Mouse (Mus musculus): ENCODE data around the gene Adamts7. TPM values are rescaled to one million over a fixed set of nuclear protein-coding genes. Genes with fewer than 3 reads are reported as not detected.
A peak's percentile ranks its signal among the peaks of the same experiment; 100 is the strongest.

The Adamts7 gene
- polyA plus RNA-seq, 1 experiment from 2014 or later = 14.9 TPM

DNA sequence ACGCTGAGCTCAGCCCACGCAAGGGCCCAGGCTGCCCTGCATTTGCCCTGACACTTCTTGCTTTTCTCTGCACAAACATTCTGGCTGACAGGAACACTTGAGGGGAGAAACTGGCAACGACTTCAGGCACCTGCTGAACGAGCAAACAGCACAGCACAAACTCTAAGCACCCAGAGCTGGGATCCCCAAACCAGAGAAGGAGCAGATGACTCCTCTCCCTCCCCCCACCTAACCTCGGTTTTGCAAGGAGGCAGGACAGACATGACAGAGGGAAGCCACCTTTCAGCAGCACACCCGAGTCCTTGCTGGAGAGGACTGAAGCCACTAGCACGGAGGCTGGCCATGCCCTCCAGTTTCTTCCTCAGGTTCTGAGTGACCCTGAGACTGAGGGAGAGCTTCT is 84.4 kb downstream of the Adamts7 start:
- DNase-seq (ENCODE audit: low spot score) = no peak
- H3K4me1 ChIP-seq = 0 out of 2 replicates have a peak, but pooled peaks cover 1% of the 10 kb centered on the region
- no peaks in the 10 kb centered on the region for H3K9me3 ChIP-seq
- H3K36me3 ChIP-seq (replicated peaks) = peaks cover 13% of the 10 kb centered on the region; the same call in 1 of the 2 replicates
- no peak overlapping the region for H3K4me3 ChIP-seq
- 83% methylated on average over 7 of the region's 7 CpGs for WGBS
- no peaks in the 10 kb centered on the region for H3K27me3 ChIP-seq (replicated peaks; ENCODE audit: low read depth, poor library complexity, severe bottlenecking)
- no peak overlapping the region for H3K27ac ChIP-seq (replicated peaks)

DNA sequence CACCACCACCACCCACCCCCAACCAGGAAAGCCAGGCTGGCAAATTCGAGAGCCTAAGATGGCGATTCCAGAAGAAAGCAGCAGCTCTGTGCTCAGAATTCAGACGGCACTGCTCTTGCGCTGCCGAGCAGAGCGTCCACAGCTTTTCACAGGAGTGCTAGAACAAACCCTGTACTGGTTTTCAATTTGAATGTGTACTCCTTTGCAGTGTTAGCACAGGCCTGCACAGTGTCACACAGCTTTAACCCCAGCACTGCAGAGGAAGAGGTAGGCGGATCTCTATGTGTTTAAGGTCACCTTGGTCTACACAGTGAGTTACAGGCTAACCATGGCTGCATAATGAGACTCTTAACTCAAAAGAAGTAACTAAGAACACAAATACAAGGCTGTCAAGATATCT is 85.5 kb downstream of the Adamts7 start:
- Histone ChIP-seq H3K9me3 (no peaks in the 10 kb centered on the region), H3K36me3 (replicated peaks) (peaks cover 13% of the 10 kb centered on the region; the same call in 1 of the 2 replicates), H3K4me3 (no peak overlapping the region), H3K27me3 (replicated peaks; ENCODE audit: low read depth, poor library complexity, severe bottlenecking) (no peaks in the 10 kb centered on the region), H3K27ac (replicated peaks) (no peak overlapping the region), H3K4me1 (0 out of 2 replicates have a peak, but pooled peaks cover 3% of the 10 kb centered on the region)
- WGBS = 88% methylated on average over 7 of the region's 7 CpGs
- DNase-seq (ENCODE audit: low spot score) = no peak

GRCm38 (mm10) chr9:90249036-90249435 is 86.2 kb downstream of the Adamts7 start:
- no peaks in the 10 kb centered on the region for H3K27me3 ChIP-seq (replicated peaks; ENCODE audit: low read depth, poor library complexity, severe bottlenecking)
- WGBS = 84% methylated on average over 2 of the region's 2 CpGs
- no peak overlapping the region for H3K4me3 ChIP-seq
- DNase-seq (ENCODE audit: low spot score) = no peak
- 0 out of 2 replicates have a peak, but pooled peaks cover 3% of the 10 kb centered on the region for H3K4me1 ChIP-seq
- H3K27ac ChIP-seq (replicated peaks) = no peak overlapping the region; the same call in 1 of the 2 replicates
- peaks cover 13% of the 10 kb centered on the region; the same call in 1 of the 2 replicates for H3K36me3 ChIP-seq (replicated peaks)
- no peaks in the 10 kb centered on the region for H3K9me3 ChIP-seq

DNA sequence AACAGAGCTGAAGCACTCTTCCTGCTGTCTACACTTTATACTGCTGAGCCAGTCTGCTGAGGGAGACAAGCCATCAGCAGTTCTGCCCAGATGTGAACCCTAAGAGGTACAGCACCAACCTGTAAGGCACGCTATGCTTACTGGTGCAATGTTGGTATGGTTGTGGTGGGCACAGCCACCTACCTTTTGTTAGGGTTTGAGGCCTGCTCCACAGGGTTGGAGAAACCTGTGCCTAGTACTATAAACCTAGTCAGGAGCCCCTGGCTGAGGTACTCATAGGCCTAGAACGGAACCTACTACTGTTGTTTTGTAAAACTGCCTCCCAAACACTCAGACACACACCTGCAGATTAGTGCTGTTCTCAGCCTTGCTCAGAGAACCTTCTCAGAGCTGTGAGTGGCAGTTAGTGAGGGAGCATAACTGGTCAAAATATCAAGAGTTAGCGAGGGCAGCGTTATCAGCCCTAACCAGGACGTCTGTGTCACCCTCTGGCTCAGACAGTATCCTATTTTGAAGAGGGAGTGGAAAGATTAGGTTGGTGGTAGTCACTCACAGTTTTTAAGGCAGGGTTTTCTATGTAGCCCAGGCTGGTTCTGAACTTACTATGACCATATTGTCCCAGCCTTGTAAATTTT is 87.4 kb downstream of the Adamts7 start:
- 0 out of 2 replicates have a peak, but pooled peaks cover 3% of the 10 kb centered on the region for H3K4me1 ChIP-seq
- H3K4me3 ChIP-seq = no peak overlapping the region
- H3K27me3 ChIP-seq (replicated peaks; ENCODE audit: low read depth, poor library complexity, severe bottlenecking) = no peaks in the 10 kb centered on the region
- WGBS = 87% methylated on average over 5 of the region's 5 CpGs
- no peak for DNase-seq (ENCODE audit: low spot score)
- H3K36me3 ChIP-seq (replicated peaks) = peaks cover 13% of the 10 kb centered on the region; the same call in 1 of the 2 replicates
- 0 out of 2 replicates have a peak overlapping the region, but pooled peaks have one; percentile 44 for H3K27ac ChIP-seq (replicated peaks)
- no peaks in the 10 kb centered on the region for H3K9me3 ChIP-seq

DNA sequence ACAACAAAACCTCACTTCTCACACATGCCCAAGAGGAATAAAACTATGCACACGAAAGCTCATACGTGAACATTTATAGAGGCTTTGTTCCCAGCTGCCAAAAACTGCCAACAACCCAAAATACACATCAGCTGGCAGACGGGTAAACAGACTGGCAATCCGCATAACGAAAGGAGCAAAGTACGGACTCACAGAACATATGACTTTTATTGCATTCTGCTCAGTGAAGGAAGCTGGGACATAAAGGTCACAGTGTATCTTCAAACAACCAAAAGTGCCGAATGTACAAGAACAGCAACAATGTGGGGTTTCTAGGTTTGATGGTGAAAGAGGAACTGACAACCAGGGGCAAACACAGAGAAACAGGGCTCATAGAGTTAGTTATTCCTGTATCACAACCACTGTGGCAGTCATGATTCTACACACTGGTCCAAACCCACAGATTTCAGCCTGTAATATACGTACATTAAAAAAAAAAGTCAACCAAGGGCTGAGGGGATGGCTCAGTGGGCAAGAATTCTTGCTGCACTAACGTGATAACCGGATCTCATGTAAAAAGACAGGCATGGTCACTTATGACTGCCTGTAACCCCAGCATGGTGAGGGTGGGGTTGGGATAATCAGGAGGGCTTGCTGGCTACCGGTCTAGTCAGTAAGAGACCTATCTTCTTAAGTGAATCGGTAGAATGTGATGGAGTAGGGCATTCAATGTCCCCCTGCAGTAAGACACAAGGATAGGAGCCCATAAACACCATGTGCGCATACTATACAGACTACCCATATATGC is 88.3 kb downstream of the Adamts7 start:
- no peaks in the 10 kb centered on the region for H3K27me3 ChIP-seq (replicated peaks; ENCODE audit: low read depth, poor library complexity, severe bottlenecking)
- 90% methylated on average over 13 of the region's 13 CpGs for WGBS
- no peak overlapping the region for H3K27ac ChIP-seq (replicated peaks)
- no peaks in the 10 kb centered on the region for H3K9me3 ChIP-seq
- no peak overlapping the region for H3K4me3 ChIP-seq
- DNase-seq (ENCODE audit: low spot score) = no peak
- H3K4me1 ChIP-seq = 0 out of 2 replicates have a peak, but pooled peaks cover 7% of the 10 kb centered on the region
- H3K36me3 ChIP-seq (replicated peaks) = peaks cover 13% of the 10 kb centered on the region; the same call in 1 of the 2 replicates

DNA sequence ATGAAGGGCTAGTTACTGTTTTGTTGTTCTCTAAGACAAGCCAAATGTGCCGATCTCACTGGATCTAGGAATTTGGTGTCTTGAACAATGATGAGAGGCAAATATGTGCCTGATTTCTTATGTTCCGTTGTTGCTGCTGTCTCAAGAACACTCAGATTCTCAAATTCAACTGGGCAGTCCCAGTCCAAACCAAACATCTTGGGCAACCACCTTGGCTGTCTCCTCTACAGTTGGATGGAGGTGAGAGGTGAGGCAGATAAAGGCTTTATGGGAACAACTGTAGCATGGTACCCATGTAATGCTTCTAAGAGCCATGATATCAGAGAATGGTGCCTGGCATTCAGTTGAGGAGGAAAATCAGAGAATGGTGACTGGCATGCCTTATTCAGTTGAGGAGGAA is 90.3 kb downstream of the Adamts7 start:
- Histone ChIP-seq H3K9me3 (no peaks in the 10 kb centered on the region), H3K27ac (replicated peaks) (no peak overlapping the region), H3K4me3 (no peak overlapping the region), H3K4me1 (0 out of 2 replicates have a peak, but pooled peaks cover 7% of the 10 kb centered on the region), H3K36me3 (replicated peaks) (no peaks in the 10 kb centered on the region), H3K27me3 (replicated peaks; ENCODE audit: low read depth, poor library complexity, severe bottlenecking) (no peaks in the 10 kb centered on the region)
- DNase-seq (ENCODE audit: low spot score) = no peak
- WGBS = 94% methylated on average over 2 of the region's 2 CpGs

GRCm38 (mm10) chr9:90255844-90256405 is 93.1 kb downstream of the Adamts7 start:
- H3K4me1 ChIP-seq = peaks cover 17% of the 10 kb centered on the region
- H3K9me3 ChIP-seq = no peaks in the 10 kb centered on the region
- H3K27me3 ChIP-seq (replicated peaks; ENCODE audit: low read depth, poor library complexity, severe bottlenecking) = no peaks in the 10 kb centered on the region
- no peaks in the 10 kb centered on the region for H3K36me3 ChIP-seq (replicated peaks)
- H3K4me3 ChIP-seq = no peak overlapping the region
- no peak for DNase-seq (ENCODE audit: low spot score)
- WGBS = 69% methylated on average over 6 of the region's 6 CpGs
- H3K27ac ChIP-seq (replicated peaks) = no peak overlapping the region

- Histone ChIP-seq H3K27me3 (replicated peaks; ENCODE audit: low read depth, poor library complexity, severe bottlenecking) (no peaks in the 10 kb centered on the region), H3K4me1 (peaks cover 22% of the 10 kb centered on the region), H3K9me3 (no peaks in the 10 kb centered on the region), H3K27ac (replicated peaks) (no peak overlapping the region), H3K36me3 (replicated peaks) (no peaks in the 10 kb centered on the region), H3K4me3 (no peak overlapping the region)
- WGBS = 78% methylated on average over 7 of the region's 7 CpGs
- DNase-seq (ENCODE audit: low spot score) = no peak
Measured at GRCm38 (mm10) chr9:90257220-90257619, 94.4 kb downstream of the Adamts7 start.

Other genes with a start within 250 kb of the Adamts7 start
- 5.0 and 5.9 TPM in 2 replicates for gene Ctsh, start 108.9 kb upstream of the Adamts7 start, polyA plus RNA-seq (2016; fragmentation: Nextera tagmentation; extraction: Ambion mirVana)
- gene Morf4l1, start 48.3 kb upstream of the Adamts7 start, polyA plus RNA-seq (2016; fragmentation: Nextera tagmentation; extraction: Ambion mirVana) = 515 and 519 TPM in 2 replicates
- gene Tbc1d2b, start 107.7 kb downstream of the Adamts7 start, polyA plus RNA-seq (2016; fragmentation: Nextera tagmentation; extraction: Ambion mirVana) = 8.3 and 8.8 TPM in 2 replicates

Data from embryonic facial prominence, embryonic 10.5 days (tissue).